Mouse (Mus musculus): Measurements from ENCODE around the gene Gm11077. TPM values are rescaled to one million over a fixed set of nuclear protein-coding genes. Genes with fewer than 3 reads are reported as not detected.
A peak's percentile ranks its signal among the peaks of the same experiment; 100 is the strongest.

Gene Gm11077
- not detected in 2 replicates for polyA plus RNA-seq (2015; fragmentation: Nextera tagmentation; extraction: Ambion mirVana)

DNA sequence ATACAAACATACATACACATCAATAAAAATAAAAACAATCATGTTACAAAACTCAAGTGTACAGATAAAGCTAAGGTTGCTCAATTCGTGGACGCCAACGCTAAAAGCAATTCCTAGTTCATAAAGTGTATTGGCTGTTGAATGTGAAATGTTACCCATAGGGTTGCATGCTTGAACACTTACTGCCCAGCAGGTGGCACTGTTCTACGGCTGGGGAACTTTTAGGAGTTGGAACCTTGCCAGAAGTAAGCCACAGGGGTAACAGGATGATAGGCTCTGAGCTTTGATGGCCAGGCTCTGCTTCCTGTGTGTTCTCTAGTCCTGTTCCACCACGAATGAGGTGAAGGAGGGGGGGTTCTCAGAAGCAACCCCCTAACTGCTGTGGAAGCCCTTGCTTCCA, at the start of gene Gm11077:
Gm11077 (plus strand) TSS at position 13 of the 400 bp plus-strand sequence.
- Histone ChIP-seq H3K27ac (no peak within 1 kb of the TSS), H3K27me3 (no peaks in the 10 kb centered on the region), H3K9ac (no peak within 1 kb of the TSS), H3K4me2 (no peak within 1 kb of the TSS), H3K36me3 (no peaks in the 10 kb centered on the region), H3K4me1 (replicated peaks) (0 out of 2 replicates have a peak, but pooled peaks cover 2% of the 10 kb centered on the region), H3K9me3 (replicated peaks) (no peaks in the 10 kb centered on the region), H3K4me3 (no peak within 1 kb of the TSS)
- no peak for ATAC-seq (replicated peaks; ENCODE audit: insufficient number of reproducible peaks, insufficient read depth, low FRiP score, low read depth)
- 91% methylated on average over 5 of the region's 5 CpGs for WGBS

DNA sequence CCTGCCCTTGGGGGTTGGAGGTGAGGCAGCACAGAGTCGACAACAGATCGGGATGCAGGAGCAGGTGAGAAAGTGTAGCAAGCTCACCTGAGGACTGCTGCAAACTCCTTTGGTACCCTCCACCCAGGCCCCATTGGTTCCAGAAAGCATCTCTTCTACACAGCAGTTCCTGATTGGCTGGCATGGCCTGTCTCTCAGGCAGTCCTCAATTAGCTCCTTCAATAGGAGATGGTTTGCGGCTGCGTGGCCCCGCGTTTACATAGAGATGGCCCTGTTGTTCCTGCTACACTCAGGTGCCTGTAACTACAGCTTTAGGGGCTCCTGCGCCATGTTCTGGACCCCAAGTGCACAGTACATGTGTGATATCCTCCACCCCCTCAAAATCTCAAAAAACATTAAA, 48.4 kb upstream of the Gm11077 start:
- 67% methylated on average over 7 of the region's 7 CpGs for WGBS
- Histone ChIP-seq H3K9ac (no peak overlapping the region), H3K4me1 (replicated peaks) (peaks cover 28% of the 10 kb centered on the region), H3K4me3 (no peak overlapping the region), H3K36me3 (no peaks in the 10 kb centered on the region), H3K27ac (no peak overlapping the region), H3K4me2 (no peak overlapping the region), H3K27me3 (no peaks in the 10 kb centered on the region), H3K9me3 (replicated peaks) (no peaks in the 10 kb centered on the region)
- ATAC-seq (replicated peaks; ENCODE audit: insufficient number of reproducible peaks, insufficient read depth, low FRiP score, low read depth) = no peak; the same call in 1 of the 2 replicates

DNA sequence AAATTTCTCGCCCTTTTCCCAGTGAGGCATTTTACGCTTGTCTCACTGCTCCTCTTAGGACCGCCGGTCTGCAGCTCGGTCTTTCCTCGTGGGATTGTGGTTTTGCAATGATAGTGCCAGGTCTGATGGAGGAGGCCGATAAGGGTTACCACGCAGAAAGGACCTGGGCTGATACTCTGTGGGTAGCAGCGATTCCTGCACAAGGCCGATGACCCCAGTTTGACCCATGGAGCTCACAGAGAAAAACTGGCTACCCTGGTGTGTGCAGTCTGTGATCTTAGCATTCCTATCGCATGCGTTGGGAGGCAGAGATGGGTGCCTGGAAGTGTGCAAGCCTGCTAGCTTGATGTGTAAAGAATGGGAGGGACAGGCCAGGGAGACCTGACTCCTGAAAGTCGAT, 46.3 kb upstream of the Gm11077 start:
- no peaks in the 10 kb centered on the region for H3K27me3 ChIP-seq
- H3K36me3 ChIP-seq = no peaks in the 10 kb centered on the region
- no peaks in the 10 kb centered on the region for H3K9me3 ChIP-seq (replicated peaks)
- ATAC-seq (replicated peaks; ENCODE audit: insufficient number of reproducible peaks, insufficient read depth, low FRiP score, low read depth) = no peak; the same call in 1 of the 2 replicates
- 26% methylated on average over 13 of the region's 13 CpGs for WGBS
- 0 out of 2 replicates have a peak overlapping the region, but pooled peaks have one; percentile 23 for H3K4me2 ChIP-seq
- H3K4me3 ChIP-seq = no peak overlapping the region
- no peak overlapping the region for H3K9ac ChIP-seq
- no peak overlapping the region for H3K27ac ChIP-seq
- H3K4me1 ChIP-seq (replicated peaks) = peaks cover 23% of the 10 kb centered on the region

DNA sequence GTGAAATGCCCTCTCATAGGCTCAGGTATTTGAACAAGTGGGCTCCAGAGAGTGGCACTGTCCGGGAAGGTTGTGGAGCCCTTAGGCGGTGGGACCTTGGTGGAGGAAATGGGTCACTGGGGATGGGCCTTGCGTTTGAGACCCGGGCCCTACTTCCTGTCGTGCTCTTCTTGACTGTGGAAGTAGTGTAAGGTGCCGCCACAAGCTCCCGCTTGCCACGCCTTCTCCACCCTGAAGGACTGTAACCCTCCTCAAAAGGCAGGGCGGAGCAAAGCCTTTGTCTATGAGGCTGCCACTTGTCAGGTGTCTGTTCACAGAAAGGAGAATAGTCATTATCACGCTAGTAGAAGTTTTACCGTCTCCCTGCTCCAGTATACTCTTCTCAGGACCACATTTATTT, 44.7 kb upstream of the Gm11077 start:
- H3K9me3 ChIP-seq (replicated peaks) = no peaks in the 10 kb centered on the region
- no peaks in the 10 kb centered on the region for H3K27me3 ChIP-seq
- ATAC-seq (replicated peaks; ENCODE audit: insufficient number of reproducible peaks, insufficient read depth, low FRiP score, low read depth) = no peak
- 87% methylated on average over 11 of the region's 11 CpGs for whole genome bisulfite sequencing
- no peak overlapping the region for H3K4me3 ChIP-seq
- no peak overlapping the region for H3K9ac ChIP-seq
- H3K36me3 ChIP-seq = no peaks in the 10 kb centered on the region
- no peak overlapping the region for H3K4me2 ChIP-seq
- H3K27ac ChIP-seq = no peak overlapping the region
- peaks cover 10% of the 10 kb centered on the region for H3K4me1 ChIP-seq (replicated peaks)

- Histone ChIP-seq H3K36me3 (no peaks in the 10 kb centered on the region), H3K4me1 (replicated peaks) (0 out of 2 replicates have a peak, but pooled peaks cover 3% of the 10 kb centered on the region), H3K9ac (no peak overlapping the region), H3K4me2 (no peak overlapping the region), H3K27me3 (no peaks in the 10 kb centered on the region), H3K27ac (peak overlapping the region; percentile 32), H3K9me3 (replicated peaks) (no peaks in the 10 kb centered on the region), H3K4me3 (no peak overlapping the region)
- WGBS = 72% methylated on average over 16 of the region's 16 CpGs
- peak; percentile 31; the same call in 1 of the 2 replicates for ATAC-seq (replicated peaks; ENCODE audit: insufficient number of reproducible peaks, insufficient read depth, low FRiP score, low read depth)
Measured at GRCm38 (mm10) chr6:140689617-140690404, 39.3 kb upstream of the Gm11077 start.

- Histone ChIP-seq H3K36me3 (no peaks in the 10 kb centered on the region), H3K4me2 (no peak overlapping the region), H3K27me3 (no peaks in the 10 kb centered on the region), H3K4me3 (no peak overlapping the region), H3K27ac (no peak overlapping the region), H3K9me3 (replicated peaks) (no peaks in the 10 kb centered on the region), H3K4me1 (replicated peaks) (0 out of 2 replicates have a peak, but pooled peaks cover 3% of the 10 kb centered on the region), H3K9ac (no peak overlapping the region)
- no peak for ATAC-seq (replicated peaks; ENCODE audit: insufficient number of reproducible peaks, insufficient read depth, low FRiP score, low read depth)
- WGBS = 82% methylated on average over 6 of the region's 6 CpGs
Measured at GRCm38 (mm10) chr6:140692160-140692559, 36.9 kb upstream of the Gm11077 start.

DNA sequence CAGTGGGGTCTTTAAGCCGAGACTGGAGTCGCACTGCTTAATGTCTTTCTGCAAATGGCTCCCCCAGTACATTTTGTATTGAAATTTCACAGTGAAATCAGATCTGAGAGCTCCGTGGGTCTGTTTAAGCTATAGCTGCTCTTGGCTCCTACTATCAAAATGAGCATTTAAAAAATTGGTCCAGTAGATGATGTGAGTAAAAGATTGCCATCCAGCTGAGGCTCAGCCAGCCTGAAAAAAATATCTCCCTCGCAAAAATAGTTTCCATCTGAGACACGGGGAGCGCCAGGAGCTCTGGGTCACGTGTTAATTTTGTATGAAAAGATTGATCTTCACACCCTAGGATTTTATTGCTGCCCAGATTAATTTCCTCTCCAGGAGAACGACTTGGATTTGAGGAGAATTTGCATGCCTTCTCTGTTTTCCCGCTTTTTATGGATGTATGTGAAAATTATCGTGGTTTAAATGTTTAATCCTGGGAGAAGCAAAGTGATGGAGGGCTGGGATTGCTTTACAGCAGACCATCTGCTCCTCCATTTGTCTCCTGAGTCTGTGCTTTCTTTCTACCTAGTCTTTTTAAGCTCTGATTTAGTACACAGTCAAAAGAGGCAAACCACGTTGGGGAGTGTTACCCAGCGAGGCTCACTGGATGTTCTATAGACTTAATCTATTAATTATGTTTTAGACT, 32.7 kb upstream of the Gm11077 start:
- no peak overlapping the region for H3K9ac ChIP-seq
- H3K4me1 ChIP-seq (replicated peaks) = no peaks in the 10 kb centered on the region
- no peaks in the 10 kb centered on the region for H3K9me3 ChIP-seq (replicated peaks)
- no peaks in the 10 kb centered on the region for H3K36me3 ChIP-seq
- no peak overlapping the region for H3K27ac ChIP-seq
- H3K27me3 ChIP-seq = no peaks in the 10 kb centered on the region
- no peak overlapping the region for H3K4me3 ChIP-seq
- WGBS = 65% methylated on average over 12 of the region's 12 CpGs
- no peak overlapping the region for H3K4me2 ChIP-seq
- no peak for ATAC-seq (replicated peaks; ENCODE audit: insufficient number of reproducible peaks, insufficient read depth, low FRiP score, low read depth)

DNA sequence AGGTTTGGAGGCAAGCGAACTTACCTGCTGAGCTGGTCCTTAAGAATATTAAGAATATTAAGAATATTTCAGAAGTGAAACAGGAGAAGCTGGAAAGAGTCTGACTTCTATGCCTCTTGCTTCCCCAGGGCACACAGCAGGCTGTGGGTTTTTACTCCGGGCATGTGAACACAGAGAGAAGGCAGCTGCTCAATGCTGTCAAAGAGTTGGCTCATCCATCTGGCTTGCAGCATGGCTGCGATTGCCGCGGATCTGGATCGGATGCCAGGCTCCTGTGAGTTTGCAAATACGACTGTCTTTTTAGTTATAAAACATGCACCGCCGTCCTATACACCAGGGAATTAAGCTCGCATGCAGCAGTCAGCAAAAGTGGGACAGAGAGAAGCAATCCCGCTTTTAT, 31.1 kb upstream of the Gm11077 start:
- H3K4me1 ChIP-seq (replicated peaks) = no peaks in the 10 kb centered on the region
- H3K4me3 ChIP-seq = no peak overlapping the region
- 87% methylated on average over 11 of the region's 11 CpGs for WGBS
- H3K9ac ChIP-seq = no peak overlapping the region
- no peak overlapping the region for H3K27ac ChIP-seq
- no peaks in the 10 kb centered on the region for H3K9me3 ChIP-seq (replicated peaks)
- ATAC-seq (replicated peaks; ENCODE audit: insufficient number of reproducible peaks, insufficient read depth, low FRiP score, low read depth) = no peak
- no peaks in the 10 kb centered on the region for H3K36me3 ChIP-seq
- no peak overlapping the region for H3K4me2 ChIP-seq
- H3K27me3 ChIP-seq = no peaks in the 10 kb centered on the region

GRCm38 (mm10) chr6:140698596-140698995, 30.5 kb upstream of the Gm11077 start:
- no peaks in the 10 kb centered on the region for H3K36me3 ChIP-seq
- no peaks in the 10 kb centered on the region for H3K27me3 ChIP-seq
- 79% methylated on average over 1 of the region's 1 CpGs for WGBS
- H3K4me3 ChIP-seq = no peak overlapping the region
- H3K9me3 ChIP-seq (replicated peaks) = no peaks in the 10 kb centered on the region
- H3K4me1 ChIP-seq (replicated peaks) = no peaks in the 10 kb centered on the region
- no peak overlapping the region for H3K27ac ChIP-seq
- ATAC-seq (replicated peaks; ENCODE audit: insufficient number of reproducible peaks, insufficient read depth, low FRiP score, low read depth) = no peak
- H3K9ac ChIP-seq = no peak overlapping the region
- no peak overlapping the region for H3K4me2 ChIP-seq

DNA sequence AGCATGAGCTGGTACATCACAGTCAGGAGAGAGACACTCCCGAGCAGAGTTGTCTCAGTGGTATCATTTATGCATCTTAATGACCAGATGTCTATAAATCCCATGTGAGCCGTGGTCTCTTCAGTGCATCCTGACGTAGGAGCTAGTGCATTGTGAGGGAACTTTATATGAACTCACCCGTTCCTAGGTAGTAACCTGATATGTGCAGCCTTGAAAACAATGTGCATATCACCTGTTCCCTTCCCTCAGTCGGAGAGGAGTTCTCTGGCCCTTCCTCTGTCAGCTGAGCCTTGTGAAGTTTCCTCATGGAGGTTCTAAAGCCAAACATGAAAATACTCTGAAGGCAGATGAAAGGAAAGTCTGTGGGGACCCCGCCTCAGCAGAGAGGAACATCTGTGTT, 27.8 kb upstream of the Gm11077 start:
- ATAC-seq (replicated peaks; ENCODE audit: insufficient number of reproducible peaks, insufficient read depth, low FRiP score, low read depth) = no peak
- Histone ChIP-seq H3K9ac (no peak overlapping the region), H3K27me3 (no peaks in the 10 kb centered on the region), H3K27ac (no peak overlapping the region), H3K4me1 (replicated peaks) (no peaks in the 10 kb centered on the region), H3K9me3 (replicated peaks) (peaks cover 4% of the 10 kb centered on the region; the same call in 1 of the 2 replicates), H3K4me3 (no peak overlapping the region), H3K4me2 (no peak overlapping the region), H3K36me3 (no peaks in the 10 kb centered on the region)
- WGBS = 76% methylated on average over 6 of the region's 6 CpGs

GRCm38 (mm10) chr6:140705132-140705531, 24.0 kb upstream of the Gm11077 start:
- no peak overlapping the region for H3K27ac ChIP-seq

More at GRCm38 (mm10) chr6:140705132-140705531, 24.0 kb upstream of the Gm11077 start:
- no peak overlapping the region for H3K9ac ChIP-seq
- whole genome bisulfite sequencing = 88% methylated on average over 10 of the region's 10 CpGs
- ATAC-seq (replicated peaks; ENCODE audit: insufficient number of reproducible peaks, insufficient read depth, low FRiP score, low read depth) = no peak
- H3K4me2 ChIP-seq = no peak overlapping the region
- H3K4me1 ChIP-seq (replicated peaks) = no peaks in the 10 kb centered on the region
- H3K27me3 ChIP-seq = no peaks in the 10 kb centered on the region
- H3K36me3 ChIP-seq = no peaks in the 10 kb centered on the region
- no peak overlapping the region for H3K4me3 ChIP-seq
- H3K9me3 ChIP-seq (replicated peaks) = peaks cover 4% of the 10 kb centered on the region; the same call in 1 of the 2 replicates
